Mouse (Mus musculus) testis, postnatal 10 days (tissue): ENCODE measurements around the gene Vmn1r30.

Experiments used
- DNase-seq: peaks from one replicate; pipeline ENCODE4 v3.0.0; 2021; ENCODE audit warnings: low spot score

The Vmn1r30 gene

GRCm38 (mm10) chr6:58443285-58443684, at the start of gene Vmn1r30:
TSS of gene Vmn1r30 (minus strand) at chr6:58443385.
- no peak for DNase-seq

GRCm38 (mm10) chr6:58475230-58475629, 32.0 kb upstream of the Vmn1r30 start, which contains the start of gene Vmn1r31:
TSS of gene Vmn1r31 (minus strand) at chr6:58475330.
- DNase-seq = no peak
